Mouse (Mus musculus) heart, embryonic 13.5 days (tissue): ENCODE measurements at regions not wholly inside any gene's neighbourhood (a gene's known extent, or its start where the extent isn't known, plus 50 kb on each side); places are given as distances from the start of the nearest gene placed in this dataset.

Source experiments
- ATAC-seq: fragments of 200-750 bp; cut with Nextera tagmentation; 2 replicates; pipeline ENCODE4 v1.8.0; 2017; ENCODE audit warnings: moderate TSS enrichment; ENCODE audit not compliant: insufficient number of reproducible peaks, low FRiP score, low TSS enrichment; ENCODE audit errors: extremely low read depth
- H3K27ac ChIP-seq: fragments of 300-500 bp; sonication (generic); replicated peaks from 2 replicates; pipeline ENCODE4 v1.5.1; 2015; ENCODE audit warnings: moderate library complexity, mild to moderate bottlenecking, inconsistent platforms
- H3K27me3 ChIP-seq: fragments of 300-500 bp; sonication (generic); replicated peaks from 2 replicates; pipeline ENCODE4 v1.6.1; 2015; ENCODE audit warnings: mild to moderate bottlenecking, inconsistent platforms
- H3K36me3 ChIP-seq: fragments of 300-500 bp; sonication (generic); 2 replicates; pipeline ENCODE4 v1.6.1; 2015; ENCODE audit warnings: mild to moderate bottlenecking, inconsistent platforms
- H3K4me1 ChIP-seq: fragments of 300-500 bp; sonication (generic); 2 replicates; pipeline ENCODE4 v1.6.1; 2015; ENCODE audit warnings: inconsistent platforms
- H3K4me2 ChIP-seq: fragments of 300-500 bp; sonication (generic); 2 replicates; pipeline ENCODE4 v1.6.1; 2015; ENCODE audit warnings: inconsistent platforms, mild to moderate bottlenecking, moderate library complexity
- H3K4me3 ChIP-seq: fragments of 300-500 bp; sonication (generic); 2 replicates; pipeline ENCODE4 v1.5.1; 2015; ENCODE audit warnings: moderate library complexity, mild to moderate bottlenecking, inconsistent platforms
- H3K9ac ChIP-seq: fragments of 300-500 bp; sonication (generic); 2 replicates; pipeline ENCODE4 v1.6.1; 2015; ENCODE audit warnings: inconsistent platforms, mild to moderate bottlenecking, moderate library complexity
- H3K9me3 ChIP-seq: fragments of 300-500 bp; sonication (generic); 2 replicates; pipeline ENCODE4 v1.6.1; 2016; ENCODE audit warnings: inconsistent platforms
- WGBS: fragments of 180-500 bp; shearing (Covaris S2); methylation state at CpG from one replicate; pipeline ENCODE4 v1.1.7; 2015; ENCODE audit warnings: mixed read lengths; 5-methylcytosine and 5-hydroxymethylcytosine counted together

DNA sequence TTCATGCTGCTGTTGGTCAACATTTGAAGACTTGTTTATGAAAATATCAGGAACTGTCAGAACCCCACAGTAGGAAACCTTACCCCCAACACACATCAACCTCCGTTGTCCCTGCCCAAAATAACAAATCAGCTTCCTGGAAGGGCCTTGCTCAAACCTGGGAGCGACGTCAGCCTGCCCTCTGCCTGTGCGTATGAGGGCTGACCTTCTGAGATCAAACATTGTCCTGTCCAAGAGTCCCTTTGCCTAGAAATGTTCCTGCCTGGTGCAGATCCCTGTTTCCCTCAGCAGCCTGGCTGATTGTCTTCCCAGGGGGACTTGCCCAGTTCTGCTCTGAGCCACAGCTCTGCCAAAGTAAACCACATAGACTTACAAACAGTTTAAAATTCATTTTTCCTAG lies 307.1 kb downstream of the Gadd45g start:
- Histone ChIP-seq H3K36me3 (no peaks in the 10 kb centered on the region), H3K27ac (no peak overlapping the region), H3K4me1 (peaks cover 30% of the 10 kb centered on the region), H3K4me2 (no peak overlapping the region), H3K27me3 (no peaks in the 10 kb centered on the region), H3K4me3 (no peak overlapping the region), H3K9me3 (no peaks in the 10 kb centered on the region), H3K9ac (peak overlapping the region; percentile 34; the same call in 1 of the 2 replicates)
- 30% methylated on average over 4 of the region's 4 CpGs for WGBS
- no peak for ATAC-seq

GRCm38 (mm10) chr13:52154111-52154843 lies 307.8 kb downstream of the Gadd45g start:
- Histone ChIP-seq H3K36me3 (no peaks in the 10 kb centered on the region), H3K27me3 (no peaks in the 10 kb centered on the region), H3K27ac (no peak overlapping the region), H3K9ac (no peak overlapping the region), H3K4me2 (no peak overlapping the region), H3K9me3 (no peaks in the 10 kb centered on the region), H3K4me3 (no peak overlapping the region), H3K4me1 (peaks cover 30% of the 10 kb centered on the region)
- 59% methylated on average over 5 of the region's 5 CpGs for WGBS
- no peak for ATAC-seq

DNA sequence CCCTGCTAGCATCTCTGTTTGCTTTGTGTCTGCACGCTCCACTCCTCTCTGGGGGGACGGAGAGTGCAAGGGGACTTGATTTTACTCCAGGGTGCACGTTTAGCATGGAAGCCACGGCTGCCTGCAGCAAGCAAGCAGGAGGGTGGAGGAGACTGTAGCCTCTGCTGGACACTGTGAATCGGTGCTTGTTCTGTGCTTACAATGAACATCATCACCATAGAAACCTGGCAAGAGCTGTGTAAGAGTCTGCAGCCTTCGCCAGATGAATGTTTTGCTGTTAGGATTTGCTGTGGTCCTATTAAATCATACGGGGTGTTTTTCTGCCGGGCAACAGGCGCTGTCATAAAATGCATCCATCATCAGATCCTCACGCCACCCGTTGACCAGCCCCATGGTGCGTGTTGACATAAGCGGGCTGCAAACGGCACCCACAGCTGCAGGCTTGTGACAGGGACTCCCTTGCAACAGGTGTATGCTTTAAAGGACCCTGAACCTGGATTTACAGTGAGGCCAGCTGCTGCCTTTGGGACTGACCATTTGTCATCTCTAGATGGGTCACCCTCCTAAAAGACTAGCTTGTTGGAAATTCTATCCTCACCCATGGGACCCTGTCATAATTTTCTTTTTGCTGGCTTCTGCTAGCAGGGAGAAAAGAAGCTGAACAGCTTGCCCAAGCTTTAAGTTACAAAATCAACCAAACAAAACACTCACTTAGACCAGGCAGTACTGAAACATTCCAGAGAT lies 308.5 kb downstream of the Gadd45g start:
- no peak overlapping the region for H3K9ac ChIP-seq

DNA sequence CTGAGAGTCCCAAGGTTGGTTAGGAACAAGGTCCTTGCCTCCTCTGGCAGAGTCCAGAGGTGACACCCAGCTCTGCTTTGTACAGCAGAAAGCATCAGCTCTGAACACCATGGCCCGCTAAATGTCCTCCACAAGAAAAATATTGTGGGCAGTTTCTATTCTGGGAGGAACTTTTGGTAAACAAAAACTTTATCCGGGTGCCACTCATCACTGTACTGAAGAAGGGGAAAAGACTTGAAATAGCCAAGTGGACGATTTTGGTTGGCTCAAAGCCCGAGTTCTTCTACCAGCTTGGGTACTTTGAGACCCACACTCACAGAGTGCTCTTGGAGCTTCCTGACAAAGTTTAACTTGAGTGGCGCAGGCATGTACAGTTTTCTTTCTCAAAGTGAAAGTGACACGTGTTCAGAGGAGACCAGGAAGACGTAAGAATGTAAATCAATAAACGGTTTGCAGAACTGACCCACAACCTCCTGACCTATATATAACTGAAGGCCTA lies 309.2 kb downstream of the Gadd45g start:
- no peaks in the 10 kb centered on the region for H3K9me3 ChIP-seq
- no peaks in the 10 kb centered on the region for H3K36me3 ChIP-seq
- H3K9ac ChIP-seq = no peak overlapping the region
- no peak overlapping the region for H3K4me3 ChIP-seq
- ATAC-seq = no peak
- H3K4me1 ChIP-seq = peaks cover 30% of the 10 kb centered on the region
- no peak overlapping the region for H3K27ac ChIP-seq
- no peaks in the 10 kb centered on the region for H3K27me3 ChIP-seq
- 42% methylated on average over 8 of the region's 8 CpGs for WGBS
- H3K4me2 ChIP-seq = no peak overlapping the region

More for the DNA sequence above, 308.5 kb downstream of the Gadd45g start:
- Histone ChIP-seq H3K4me1 (peaks cover 30% of the 10 kb centered on the region), H3K4me3 (no peak overlapping the region), H3K36me3 (no peaks in the 10 kb centered on the region), H3K4me2 (no peak overlapping the region), H3K9me3 (no peaks in the 10 kb centered on the region), H3K27ac (no peak overlapping the region), H3K27me3 (no peaks in the 10 kb centered on the region)
- WGBS = 64% methylated on average over 14 of the region's 14 CpGs
- ATAC-seq = no peak

DNA sequence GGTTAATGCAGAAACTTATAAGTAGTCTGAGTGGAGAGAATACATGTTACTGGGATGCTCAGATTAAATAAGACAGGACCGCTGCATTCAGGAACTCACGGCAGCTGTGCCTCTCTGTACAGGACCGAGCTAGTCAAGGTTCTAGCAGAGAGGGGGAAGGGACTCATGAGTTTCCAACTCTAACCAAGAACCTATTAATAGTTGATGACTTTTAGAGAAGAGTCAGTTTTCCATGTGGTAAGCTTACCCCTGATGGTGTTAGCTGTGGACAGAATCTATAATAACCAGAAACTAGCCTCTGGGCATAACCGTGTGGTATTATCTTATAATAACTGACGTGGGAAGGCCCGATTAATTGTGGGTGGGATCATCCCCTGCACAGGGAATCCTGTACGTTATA lies 316.2 kb downstream of the Gadd45g start:
- WGBS = 85% methylated on average over 7 of the region's 7 CpGs
- H3K4me2 ChIP-seq = no peak overlapping the region
- no peak for ATAC-seq

DNA sequence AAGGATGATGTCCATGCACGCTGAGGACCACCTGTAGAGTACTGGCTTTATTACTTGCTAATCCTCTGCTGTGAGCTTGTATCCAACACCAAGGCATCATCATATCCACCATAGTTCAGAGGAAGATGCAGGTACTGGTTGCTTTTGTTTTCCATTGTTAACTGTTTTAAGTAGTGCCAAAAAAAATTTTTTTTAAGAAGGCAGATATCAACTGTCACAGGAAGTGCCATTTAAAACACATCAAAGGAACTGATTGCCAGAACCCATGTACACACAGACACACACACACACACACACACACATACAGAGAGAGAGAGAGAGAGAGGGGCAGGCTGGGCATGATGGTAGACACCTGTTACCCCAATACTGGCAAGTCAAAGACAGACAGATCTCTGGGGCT lies 319.1 kb downstream of the Gadd45g start:
- H3K9ac ChIP-seq = no peak overlapping the region
- no peak overlapping the region for H3K27ac ChIP-seq
- H3K4me3 ChIP-seq = no peak overlapping the region
- H3K9me3 ChIP-seq = no peaks in the 10 kb centered on the region
- no peak overlapping the region for H3K4me2 ChIP-seq
- WGBS = 87% methylated on average over 1 of the region's 1 CpGs
- H3K4me1 ChIP-seq = no peaks in the 10 kb centered on the region
- no peak for ATAC-seq
- H3K36me3 ChIP-seq = no peaks in the 10 kb centered on the region
- H3K27me3 ChIP-seq = no peaks in the 10 kb centered on the region

More for the DNA sequence above, 316.2 kb downstream of the Gadd45g start:
- no peaks in the 10 kb centered on the region for H3K4me1 ChIP-seq
- H3K9ac ChIP-seq = no peak overlapping the region
- H3K9me3 ChIP-seq = no peaks in the 10 kb centered on the region
- no peak overlapping the region for H3K4me3 ChIP-seq
- H3K27me3 ChIP-seq = no peaks in the 10 kb centered on the region
- H3K27ac ChIP-seq = no peak overlapping the region
- H3K36me3 ChIP-seq = no peaks in the 10 kb centered on the region

DNA sequence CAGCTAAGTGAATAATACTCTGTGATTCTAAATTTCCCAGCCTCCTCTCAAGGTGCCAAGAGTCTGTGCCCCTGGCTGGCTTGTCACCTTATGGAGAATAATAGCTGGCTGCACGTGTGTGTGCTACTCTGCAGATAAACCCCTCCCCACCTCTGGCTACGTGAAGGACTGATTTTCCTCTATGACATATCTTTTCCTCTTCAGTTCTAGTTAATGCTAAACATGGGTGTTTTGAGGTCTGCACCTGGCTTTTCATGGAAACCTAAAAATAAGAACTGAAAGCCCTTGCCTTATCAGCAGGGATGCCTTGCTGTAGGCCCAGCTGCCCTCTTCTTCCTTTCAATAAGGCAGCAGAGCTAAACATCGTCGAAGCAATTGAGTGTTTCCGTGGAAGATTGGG lies 321.5 kb downstream of the Gadd45g start:
- no peaks in the 10 kb centered on the region for H3K9me3 ChIP-seq
- ATAC-seq = no peak
- H3K4me1 ChIP-seq = no peaks in the 10 kb centered on the region
- whole genome bisulfite sequencing = 49% methylated on average over 5 of the region's 5 CpGs
- no peak overlapping the region for H3K9ac ChIP-seq
- no peak overlapping the region for H3K4me2 ChIP-seq
- no peaks in the 10 kb centered on the region for H3K36me3 ChIP-seq
- no peak overlapping the region for H3K27ac ChIP-seq
- no peak overlapping the region for H3K4me3 ChIP-seq
- H3K27me3 ChIP-seq = no peaks in the 10 kb centered on the region

DNA sequence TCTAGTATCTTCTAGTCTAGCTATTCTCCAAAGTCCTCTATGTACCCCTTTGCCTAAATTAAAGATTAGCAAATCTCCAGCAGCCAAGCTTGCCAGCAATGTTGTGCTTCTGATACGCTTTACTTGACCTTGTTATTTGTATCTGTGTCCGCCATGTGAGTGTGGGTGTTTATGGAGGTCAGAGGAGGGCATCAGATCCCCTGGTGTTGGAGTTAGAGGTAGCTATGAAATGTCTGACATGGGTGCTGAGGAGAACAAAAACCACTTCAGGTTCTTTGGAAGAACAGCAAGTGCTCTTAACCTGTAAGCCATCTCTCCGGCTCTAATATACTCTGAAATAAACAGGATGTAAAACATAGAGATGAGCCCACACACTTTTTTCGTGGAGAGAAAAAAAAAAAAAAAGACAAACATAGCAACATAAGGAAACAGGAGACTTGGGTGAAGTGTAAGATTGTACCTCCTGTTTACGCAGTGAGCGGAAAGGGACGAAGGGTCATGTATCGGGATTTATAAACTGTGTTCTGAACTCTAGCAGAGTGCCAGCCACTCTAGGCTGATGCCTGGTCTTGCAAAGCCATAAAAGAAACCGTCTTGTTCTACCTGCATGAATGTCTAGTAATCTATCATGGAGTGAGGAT lies 326.3 kb downstream of the Gadd45g start:
- no peak overlapping the region for H3K27ac ChIP-seq
- H3K9ac ChIP-seq = no peak overlapping the region
- no peaks in the 10 kb centered on the region for H3K9me3 ChIP-seq
- no peaks in the 10 kb centered on the region for H3K27me3 ChIP-seq
- no peak overlapping the region for H3K4me2 ChIP-seq
- no peaks in the 10 kb centered on the region for H3K36me3 ChIP-seq
- no peak overlapping the region for H3K4me3 ChIP-seq
- 70% methylated on average over 9 of the region's 9 CpGs for whole genome bisulfite sequencing
- no peak for ATAC-seq
- H3K4me1 ChIP-seq = no peaks in the 10 kb centered on the region

- H3K9ac ChIP-seq = no peak overlapping the region
- no peaks in the 10 kb centered on the region for H3K9me3 ChIP-seq
- no peak overlapping the region for H3K4me3 ChIP-seq
- H3K27ac ChIP-seq = no peak overlapping the region
- no peak for ATAC-seq
- no peaks in the 10 kb centered on the region for H3K27me3 ChIP-seq
- no peaks in the 10 kb centered on the region for H3K36me3 ChIP-seq
- WGBS = 58% methylated on average over 2 of the region's 2 CpGs
- no peak overlapping the region for H3K4me2 ChIP-seq
- H3K4me1 ChIP-seq = no peaks in the 10 kb centered on the region
Measured at GRCm38 (mm10) chr13:52175665-52176064, 329.2 kb downstream of the Gadd45g start.

DNA sequence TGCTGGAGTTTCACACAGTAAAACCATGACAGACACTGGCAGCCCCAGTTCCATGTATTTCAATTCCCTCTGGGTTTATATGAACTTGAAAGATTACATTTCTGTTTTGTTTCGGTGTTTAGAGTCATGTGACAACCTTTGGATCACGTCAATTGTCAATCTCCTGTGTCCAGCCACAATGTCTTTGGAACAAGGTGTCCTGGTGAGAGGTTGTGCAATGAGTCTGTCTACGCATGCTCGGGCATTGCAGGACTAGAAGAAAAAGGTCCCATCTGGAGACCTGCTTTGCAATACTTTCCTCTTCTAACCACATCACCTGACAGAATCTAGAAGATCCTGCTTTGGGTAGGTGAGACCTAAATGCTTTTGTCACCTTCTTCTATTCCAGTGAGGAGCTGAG lies 333.5 kb downstream of the Gadd45g start:
- no peak overlapping the region for H3K4me3 ChIP-seq
- H3K4me1 ChIP-seq = no peaks in the 10 kb centered on the region
- no peaks in the 10 kb centered on the region; the same call in 1 of the 2 replicates for H3K27me3 ChIP-seq
- ATAC-seq = no peak
- no peak overlapping the region for H3K9ac ChIP-seq
- no peaks in the 10 kb centered on the region for H3K36me3 ChIP-seq
- H3K4me2 ChIP-seq = no peak overlapping the region
- 77% methylated on average over 4 of the region's 4 CpGs for WGBS
- no peak overlapping the region for H3K27ac ChIP-seq
- no peaks in the 10 kb centered on the region for H3K9me3 ChIP-seq

DNA sequence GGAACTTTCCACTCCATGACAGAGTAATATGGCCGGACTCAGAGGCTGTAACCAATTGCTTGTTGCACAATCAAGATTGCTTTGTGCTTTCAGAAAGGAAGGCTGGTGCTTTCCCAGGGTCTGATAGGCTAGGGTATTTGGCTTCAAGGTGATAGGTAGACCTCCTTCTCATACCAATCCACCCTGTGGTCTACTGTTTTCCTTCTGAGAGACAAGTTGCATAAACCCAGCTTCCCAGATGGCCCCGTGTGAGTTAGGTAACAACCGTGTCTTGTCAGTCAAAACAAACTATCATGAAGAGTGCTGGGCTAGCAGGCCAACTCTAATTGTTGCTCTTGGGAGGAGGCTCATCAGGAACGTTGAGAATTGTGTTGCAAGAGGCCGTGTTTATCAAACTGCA lies 337.2 kb downstream of the Gadd45g start:
- no peak overlapping the region for H3K4me3 ChIP-seq
- no peaks in the 10 kb centered on the region for H3K36me3 ChIP-seq
- no peak overlapping the region for H3K9ac ChIP-seq
- H3K4me1 ChIP-seq = peaks cover 3% of the 10 kb centered on the region
- WGBS = 71% methylated on average over 5 of the region's 5 CpGs
- H3K27ac ChIP-seq = no peak overlapping the region
- H3K4me2 ChIP-seq = no peak overlapping the region
- no peaks in the 10 kb centered on the region for H3K9me3 ChIP-seq
- ATAC-seq = no peak
- no peaks in the 10 kb centered on the region; the same call in 1 of the 2 replicates for H3K27me3 ChIP-seq
